Mouse (Mus musculus) small intestine, adult 2 months (tissue): ENCODE results near the gene Ccdc6. TPM values are rescaled to one million over a fixed set of nuclear protein-coding genes. Genes with fewer than 3 reads are reported as not detected.

ENCODE experiments used
- H3K27ac ChIP-seq: fragments of 200-500 bp; 2 replicates; pipeline ENCODE4 v1.5.1; 2012; ENCODE audit warnings: low read depth, low read length, control low read depth, inconsistent platforms; ENCODE audit not compliant: insufficient read depth
- H3K27me3 ChIP-seq: fragments of 200-500 bp; 2 replicates; pipeline ENCODE4 v1.6.1; 2012; ENCODE audit warnings: mild to moderate bottlenecking, moderate library complexity, low read length, inconsistent platforms; ENCODE audit not compliant: control insufficient read depth, insufficient read depth
- H3K36me3 ChIP-seq: fragments of 200-500 bp; 2 replicates; pipeline ENCODE4 v1.6.1; 2012; ENCODE audit warnings: mild to moderate bottlenecking, low read length, control low read depth, inconsistent platforms; ENCODE audit not compliant: control insufficient read depth, insufficient read depth
- H3K4me1 ChIP-seq: fragments of 200-500 bp; 2 replicates; pipeline ENCODE4 v1.6.1; 2012; ENCODE audit warnings: low read length, inconsistent platforms, mixed read lengths; ENCODE audit not compliant: control insufficient read depth, insufficient read depth, insufficient read length
- H3K4me3 ChIP-seq: fragments of 200-500 bp; 2 replicates; pipeline ENCODE4 v1.5.1; 2012; ENCODE audit warnings: low read depth, mild to moderate bottlenecking, control low read depth, inconsistent platforms, low read length, moderate library complexity
- CTCF ChIP-seq: fragments of 200-500 bp; IDR thresholded peaks from 2 replicates; pipeline ENCODE4 v1.5.1; 2012; ENCODE audit warnings: low read depth, mild to moderate bottlenecking, control low read depth, inconsistent platforms, low read length, moderate library complexity, mixed read lengths; ENCODE audit not compliant: insufficient replicate concordance, insufficient read length; ENCODE audit errors: extremely low read depth
- POLR2A ChIP-seq: fragments of 200-500 bp; IDR thresholded peaks from 2 replicates; pipeline ENCODE4 v1.6.1; 2012; ENCODE audit warnings: low read depth, mild to moderate bottlenecking, control low read depth, inconsistent platforms, low read length, moderate library complexity
- WGBS: fragments of 180-500 bp; shearing (Covaris S2); methylation state at CpG from one replicate; pipeline ENCODE4 v1.1.7; 2018; 5-methylcytosine and 5-hydroxymethylcytosine counted together
- polyA plus RNA-seq: library from polyadenylated mRNA; depleted of rRNA; stranded (reverse); fragments of >200 nt; gene quantifications from 2 replicates; pipeline ENCODE4 v1.2.3, GENCODE M21; 2012

The Ccdc6 gene
- polyA plus RNA-seq, 1 experiment, result 34.6 TPM

DNA sequence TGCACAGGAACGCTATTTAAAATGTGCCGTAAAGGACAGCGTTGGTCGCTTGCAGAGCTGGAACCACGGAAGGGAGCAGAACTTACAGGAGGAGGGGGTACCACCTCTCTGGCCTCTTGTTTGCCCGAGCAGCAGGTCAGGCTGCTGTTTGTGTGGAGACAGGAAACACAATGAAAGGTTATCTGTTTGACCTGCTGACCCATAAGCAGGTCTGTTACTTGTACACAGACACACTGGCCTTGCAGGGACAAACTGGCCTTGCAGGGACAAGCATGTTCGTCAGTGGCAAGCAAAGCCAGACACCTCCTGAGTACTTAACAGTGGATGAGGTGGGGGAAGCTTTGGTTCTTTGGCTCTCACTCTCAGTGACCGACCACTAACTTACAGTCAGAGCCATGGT is 2.1 kb downstream of the Ccdc6 start:
- Histone ChIP-seq H3K27me3 (no peaks in the 10 kb centered on the region), H3K27ac (no peak overlapping the region), H3K36me3 (peaks cover 4% of the 10 kb centered on the region; the same call in 1 of the 2 replicates), H3K4me3 (no peak overlapping the region), H3K4me1 (peaks cover 14% of the 10 kb centered on the region; the same call in 1 of the 2 replicates)
- TF ChIP-seq POLR2A, result no peak
- TF ChIP-seq CTCF, result no peak
- 64% methylated on average over 8 of the region's 8 CpGs for WGBS

DNA sequence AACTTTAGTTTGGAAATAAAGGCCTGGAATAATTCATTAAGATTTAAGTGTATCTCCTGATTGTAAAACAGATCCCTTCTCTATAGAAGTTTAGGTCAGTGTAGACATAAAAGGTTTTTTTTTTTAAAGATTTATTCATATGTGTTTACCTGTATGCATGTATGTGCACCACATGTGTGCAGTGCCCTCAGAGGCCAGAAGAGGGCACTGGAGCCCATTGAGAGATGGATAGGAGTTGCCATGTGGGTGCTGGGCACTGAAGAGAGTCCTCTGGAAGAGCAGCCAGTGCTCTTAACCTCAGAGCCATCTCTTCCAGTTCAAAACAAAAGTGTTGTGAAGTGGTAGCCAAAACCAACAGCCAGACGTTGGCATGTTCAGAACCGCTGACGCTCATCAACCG is 5.2 kb downstream of the Ccdc6 start:
- Histone ChIP-seq H3K27ac (no peak overlapping the region), H3K36me3 (peaks cover 8% of the 10 kb centered on the region; the same call in 1 of the 2 replicates), H3K4me3 (no peak overlapping the region), H3K4me1 (peaks cover 20% of the 10 kb centered on the region; the same call in 1 of the 2 replicates), H3K27me3 (no peaks in the 10 kb centered on the region)
- no peak for TF ChIP-seq CTCF
- TF ChIP-seq POLR2A, result no peak
- 97% methylated on average over 4 of the region's 4 CpGs for WGBS

DNA sequence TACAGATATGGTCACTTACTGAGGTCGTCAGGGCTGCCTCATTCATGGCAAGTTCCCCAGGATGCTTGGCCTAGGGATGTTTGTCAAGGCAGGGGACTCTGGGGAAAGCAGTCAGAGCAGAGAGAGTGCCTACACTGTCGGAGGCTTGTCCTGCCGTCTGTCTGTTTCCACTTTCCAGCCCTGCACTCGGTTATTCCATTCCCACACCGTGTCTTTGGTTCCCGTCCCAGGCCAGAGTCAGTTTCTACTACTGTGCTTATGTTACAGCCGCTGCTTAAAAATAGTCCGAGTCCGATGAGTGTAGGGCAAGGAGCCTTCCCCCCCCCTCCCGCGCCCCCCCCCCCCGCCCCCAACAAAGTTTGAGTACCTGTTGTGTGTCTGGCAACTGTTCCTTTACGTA is 11.1 kb downstream of the Ccdc6 start:
- 75% methylated on average over 13 of the region's 13 CpGs for WGBS
- Histone ChIP-seq H3K4me1 (peaks cover 31% of the 10 kb centered on the region; the same call in 1 of the 2 replicates), H3K36me3 (peaks cover 8% of the 10 kb centered on the region; the same call in 1 of the 2 replicates), H3K27ac (no peak overlapping the region), H3K27me3 (no peaks in the 10 kb centered on the region), H3K4me3 (no peak overlapping the region)
- TF ChIP-seq CTCF, result no peak
- no peak for TF ChIP-seq POLR2A

DNA sequence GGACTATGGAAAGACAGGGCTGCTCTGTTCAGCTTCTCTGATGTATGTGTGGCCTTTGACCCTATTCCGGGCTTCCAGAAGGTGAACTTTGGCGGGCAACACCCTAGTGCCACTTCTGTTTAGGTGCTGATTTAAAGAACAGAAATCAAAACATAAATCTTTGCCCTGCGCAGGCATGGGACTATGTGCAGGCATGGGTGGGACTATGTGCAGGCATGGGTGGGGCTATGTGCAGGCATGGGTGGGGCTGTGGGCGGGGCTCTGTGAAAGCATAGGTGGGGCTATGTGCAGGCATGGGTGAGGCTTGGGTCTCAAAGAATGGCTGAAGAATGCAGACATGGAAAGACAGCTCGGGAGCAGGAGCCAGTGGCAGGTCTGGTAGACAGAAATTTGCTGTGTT is 13.1 kb downstream of the Ccdc6 start:
- peaks cover 31% of the 10 kb centered on the region; the same call in 1 of the 2 replicates for H3K4me1 ChIP-seq
- WGBS, result 27% methylated on average over 5 of the region's 5 CpGs
- TF ChIP-seq CTCF (no peak), POLR2A (no peak)

DNA sequence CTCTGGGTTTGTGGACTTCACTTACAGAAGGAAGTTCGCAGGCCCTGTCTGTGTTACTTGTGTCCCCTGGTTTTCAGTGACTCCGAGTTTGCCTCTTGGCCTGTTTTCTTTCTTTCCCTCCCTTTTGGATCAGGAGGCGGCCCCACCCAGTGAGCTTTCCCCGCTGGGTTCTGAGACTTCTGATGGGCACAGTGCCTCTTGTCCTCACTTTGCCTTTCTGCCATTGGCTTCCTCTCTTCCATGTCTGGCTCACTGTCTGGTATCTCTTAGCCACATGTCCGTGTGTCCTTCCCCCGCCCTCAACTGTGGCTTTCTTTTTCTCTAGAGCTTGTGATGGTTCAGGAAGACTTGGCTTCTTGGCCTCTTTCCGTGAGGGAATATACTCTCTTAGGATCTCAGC is 13.9 kb downstream of the Ccdc6 start:
- peak overlapping the region; percentile 3; the same call in 1 of the 2 replicates for H3K27ac ChIP-seq
- 64% methylated on average over 7 of the region's 7 CpGs for WGBS

More for the DNA sequence above, 13.1 kb downstream of the Ccdc6 start:
- peaks cover 2% of the 10 kb centered on the region; the same call in 1 of the 2 replicates for H3K36me3 ChIP-seq
- no peak overlapping the region for H3K4me3 ChIP-seq
- peak overlapping the region; percentile 97 for H3K27ac ChIP-seq
- no peaks in the 10 kb centered on the region for H3K27me3 ChIP-seq

DNA sequence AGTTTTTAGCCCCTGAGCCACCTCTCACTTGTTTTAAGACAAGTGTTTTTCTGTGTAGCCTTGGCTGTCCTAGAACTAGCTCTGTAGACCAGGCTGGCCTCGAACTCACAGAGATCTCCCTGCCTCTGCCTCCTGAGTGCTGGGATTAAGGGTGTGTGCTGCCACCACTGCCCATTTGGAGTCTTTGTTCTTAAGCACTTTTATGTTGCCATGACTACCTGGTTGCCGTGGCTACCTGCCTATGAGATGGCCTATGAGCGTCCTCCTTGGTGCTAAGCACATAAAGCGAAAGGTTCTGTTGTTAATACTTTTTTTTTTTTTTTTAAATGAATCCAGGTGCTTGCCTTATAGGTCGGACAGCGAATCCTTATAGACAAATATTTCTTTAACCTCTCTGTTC is 14.7 kb downstream of the Ccdc6 start:
- TF ChIP-seq POLR2A (no peak), CTCF (no peak)
- Histone ChIP-seq H3K4me1 (peaks cover 22% of the 10 kb centered on the region; the same call in 1 of the 2 replicates), H3K36me3 (no peaks in the 10 kb centered on the region), H3K4me3 (no peak overlapping the region), H3K27me3 (no peaks in the 10 kb centered on the region), H3K27ac (no peak overlapping the region)
- WGBS, result 96% methylated on average over 6 of the region's 6 CpGs

More for the DNA sequence above, 13.9 kb downstream of the Ccdc6 start:
- TF ChIP-seq CTCF (no peak), POLR2A (no peak)
- Histone ChIP-seq H3K4me3 (no peak overlapping the region), H3K4me1 (peaks cover 28% of the 10 kb centered on the region; the same call in 1 of the 2 replicates), H3K36me3 (no peaks in the 10 kb centered on the region), H3K27me3 (no peaks in the 10 kb centered on the region)

DNA sequence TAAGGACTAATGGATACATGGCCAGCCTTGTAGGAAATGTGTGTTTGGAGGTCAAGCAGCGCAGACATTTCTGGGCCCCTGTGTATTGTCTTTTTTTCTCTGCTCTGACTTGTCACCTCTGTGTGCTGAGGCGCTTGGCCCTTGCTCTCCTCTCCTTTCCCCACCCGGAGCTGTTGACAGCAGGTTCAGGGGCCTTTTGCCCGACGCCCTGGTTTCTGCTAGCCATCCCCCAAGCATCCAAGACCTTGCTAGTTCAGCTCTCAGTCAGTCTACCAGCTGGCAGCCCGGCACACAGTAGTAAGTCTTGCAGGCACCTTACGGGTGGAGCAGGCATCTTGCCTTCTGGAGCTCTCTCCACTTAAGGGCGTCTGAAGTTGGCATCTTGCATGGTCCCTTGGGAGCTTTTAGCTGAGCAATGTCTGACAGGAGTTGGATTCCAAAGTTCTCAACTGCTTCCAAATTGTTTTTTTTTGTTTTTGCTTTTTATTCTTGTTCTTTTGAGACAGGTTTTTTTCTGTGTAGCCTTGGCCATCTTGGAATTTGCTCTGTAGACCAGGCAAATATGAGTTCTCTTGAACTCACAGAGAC is 17.2 kb downstream of the Ccdc6 start:
- 89% methylated on average over 8 of the region's 8 CpGs for WGBS
- no peaks in the 10 kb centered on the region for H3K27me3 ChIP-seq
- no peak for TF ChIP-seq CTCF
- no peak for TF ChIP-seq POLR2A

More for the DNA sequence above, 17.2 kb downstream of the Ccdc6 start:
- Histone ChIP-seq H3K36me3 (no peaks in the 10 kb centered on the region), H3K4me1 (peaks cover 13% of the 10 kb centered on the region; the same call in 1 of the 2 replicates), H3K27ac (no peak overlapping the region), H3K4me3 (no peak overlapping the region)
